Mouse (Mus musculus) hematopoietic stem cell, adult 5-6 weeks (primary cell): ENCODE measurements around the gene Adra2c. TPM values are rescaled to one million over a fixed set of nuclear protein-coding genes. Genes with fewer than 3 reads are reported as not detected.

Experiments
- ATAC-seq, 2 experiments: fragments of 125-278 bp in 1 of 2; replicated peaks in 1 of 2; 2 replicates each; pipeline ENCODE4 v1.8.0; 2016 to 2017; ENCODE audit warnings: inconsistent platforms in 2 of 2, mild to moderate bottlenecking in 2 of 2, moderate number of reproducible peaks in 2 of 2, low read depth in 1 of 2, moderate TSS enrichment in 1 of 2; ENCODE audit not compliant: low FRiP score in 2 of 2, poor library complexity in 2 of 2, severe bottlenecking in 2 of 2, insufficient read depth in 1 of 2, low TSS enrichment in 1 of 2
- total RNA-seq: library from RNA; stranded (forward); fragments of 172-1452, 232-1000 nt; gene quantifications from 2 replicates; pipeline ENCODE4 v1.2.3, GENCODE M21; 2017

The Adra2c gene
- total RNA-seq: not detected in 2 replicates

- ATAC-seq: no peak
Measured at GRCm38 (mm10) chr5:35278019-35278418, at the start of gene Adra2c. TSS of gene Adra2c (plus strand) at chr5:35278319.

GRCm38 (mm10) chr5:35233142-35233541 is 45.0 kb upstream of the Adra2c start:
- ATAC-seq: no peak

- no peak for ATAC-seq
Measured at GRCm38 (mm10) chr5:35237757-35238156, 40.4 kb upstream of the Adra2c start.

GRCm38 (mm10) chr5:35238627-35239026 is 39.5 kb upstream of the Adra2c start:
- ATAC-seq: no peak

GRCm38 (mm10) chr5:35241556-35241955 is 36.6 kb upstream of the Adra2c start:
- no peak for ATAC-seq

GRCm38 (mm10) chr5:35244204-35244603 is 33.9 kb upstream of the Adra2c start:
- ATAC-seq: 0 out of 4 replicates have a peak, but pooled peaks of 1 of the 2 experiments have one; percentile 36

- no peak for ATAC-seq
Measured at GRCm38 (mm10) chr5:35245555-35246273, 32.4 kb upstream of the Adra2c start.

GRCm38 (mm10) chr5:35254964-35255716 is 23.0 kb upstream of the Adra2c start:
- ATAC-seq: no peak

GRCm38 (mm10) chr5:35263716-35264115 is 14.4 kb upstream of the Adra2c start:
- ATAC-seq: no peak

- no peak for ATAC-seq
Measured at GRCm38 (mm10) chr5:35267486-35267885, 10.6 kb upstream of the Adra2c start.

GRCm38 (mm10) chr5:35275356-35275755 is 2.8 kb upstream of the Adra2c start:
- no peak for ATAC-seq

- no peak for ATAC-seq
Measured at GRCm38 (mm10) chr5:35278741-35279695, 899 bp downstream of the Adra2c start.

GRCm38 (mm10) chr5:35279696-35280001 is 1.5 kb downstream of the Adra2c start:
- ATAC-seq: no peak

- no peak for ATAC-seq
Measured at GRCm38 (mm10) chr5:35280002-35280782, 2.1 kb downstream of the Adra2c start.

GRCm38 (mm10) chr5:35280783-35281165 is 2.7 kb downstream of the Adra2c start:
- no peak for ATAC-seq

GRCm38 (mm10) chr5:35285281-35285680 is 7.2 kb downstream of the Adra2c start:
- ATAC-seq: no peak

- no peak for ATAC-seq
Measured at GRCm38 (mm10) chr5:35286190-35286589, 8.1 kb downstream of the Adra2c start.
